ENCODE assay signal across 10 mouse cellular contexts in the genomic region with DNA sequence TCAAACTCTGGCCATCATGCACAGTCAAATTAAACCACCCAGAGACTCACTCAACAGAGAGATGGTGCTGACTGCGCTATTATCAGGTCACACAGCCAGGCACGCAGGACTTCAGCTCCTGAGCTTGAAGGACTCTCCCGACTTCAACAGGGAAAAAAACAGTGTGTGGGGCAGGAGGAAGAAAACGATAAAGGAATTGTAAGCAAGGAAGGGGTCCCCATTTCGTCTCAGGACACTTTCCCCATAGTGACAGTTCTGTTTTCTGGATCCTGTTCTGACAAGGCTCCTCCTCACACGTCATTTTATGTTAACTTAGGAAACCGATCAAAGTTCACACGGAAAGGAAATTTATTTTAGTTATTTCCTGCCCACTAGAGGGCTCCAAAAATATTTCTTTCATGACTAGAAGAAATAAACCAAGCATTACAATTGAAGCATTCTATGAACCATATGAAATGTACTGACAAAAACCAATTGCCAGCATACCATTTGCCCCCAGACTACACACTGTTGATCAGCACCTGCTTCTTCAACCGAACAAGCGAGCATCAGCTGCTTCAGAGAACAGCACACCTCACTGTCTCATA. TPM values are rescaled to one million over a fixed set of nuclear protein-coding genes. Genes with fewer than 3 reads are reported as not detected.
A peak's percentile ranks its signal among the peaks of the same experiment; 100 is the strongest.
DNase-seq lines count a peak whose midpoint lies in the region; ATAC-seq lines count a peak whose summit lies in the region.
"Had no signal": no experiment of that assay in that cellular context is flagged by ENCODE, and none has a peak within 500 bp of the region (broad histone marks: within the 10 kb centered on the region; RNA-seq: fewer than 3 reads in every experiment).

No protein-coding gene starts in this region.

- 0 out of 2 replicates have a peak, but pooled peaks cover 2% of the 10 kb centered on the region for H3K4me1 ChIP-seq in embryonic facial prominence, embryonic 11.5 days (ENCODE audit: control insufficient read depth, insufficient read depth, low read length)
- peaks cover 44% of the 10 kb centered on the region for H3K4me1 ChIP-seq in embryonic facial prominence, embryonic 10.5 days
- H3K4me1 ChIP-seq in midbrain, embryonic 14.5 days (ENCODE audit: control insufficient read depth, insufficient read depth, low read length): peaks cover 24% of the 10 kb centered on the region
- peaks cover 45% of the 10 kb centered on the region for H3K4me1 ChIP-seq in midbrain, embryonic 10.5 days
- H3K4me1 ChIP-seq in kidney, embryonic 15.5 days: peaks cover 41% of the 10 kb centered on the region
- peaks cover 33% of the 10 kb centered on the region for H3K4me1 ChIP-seq in stomach, embryonic 16.5 days (ENCODE audit: control insufficient read depth, insufficient read depth, low read length)

- no peak for ATAC-seq in embryonic facial prominence, embryonic 11.5 days (replicated peaks; ENCODE audit: insufficient number of reproducible peaks, low FRiP score, low TSS enrichment, low read depth)
- ATAC-seq in midbrain, embryonic 14.5 days (ENCODE audit: low FRiP score, low TSS enrichment): no peak
- ATAC-seq in kidney, embryonic 15.5 days (replicated peaks; ENCODE audit: low FRiP score): no peak
- ATAC-seq in stomach, embryonic 16.5 days (ENCODE audit: insufficient read depth, low FRiP score): no peak

- DNase-seq in embryonic facial prominence, embryonic 11.5 days (ENCODE audit: low spot score): peak; percentile 70
- DNase-seq in embryonic facial prominence, embryonic 10.5 days (ENCODE audit: low spot score): no peak
- peak; percentile 80 for DNase-seq in midbrain, embryonic 14.5 days
- no peak for DNase-seq in midbrain, embryonic 10.5 days (ENCODE audit: low spot score)
- no peak for DNase-seq in urinary bladder, postnatal 4 days (ENCODE audit: low spot score in 2 of 2)
- no peak for DNase-seq in layer of hippocampus, adult 8-10 months (ENCODE audit: low spot score in 2 of 2)

- no peak overlapping the region for H3K4me2 ChIP-seq in embryonic facial prominence, embryonic 11.5 days (ENCODE audit: low read depth, low read length)
- peak overlapping the region; percentile 74 for H3K4me2 ChIP-seq in midbrain, embryonic 14.5 days (ENCODE audit: low read length)
- H3K4me2 ChIP-seq in kidney, embryonic 15.5 days: 0 out of 2 replicates have a peak overlapping the region, but pooled peaks have one; percentile 23
- H3K4me2 ChIP-seq in stomach, embryonic 16.5 days (ENCODE audit: low read depth, low read length): peak overlapping the region; percentile 20; the same call in 1 of the 2 replicates
- H3K4me2 ChIP-seq: stomach, embryonic 15.5 days had no signal

- no peaks in the 10 kb centered on the region for H3K9me3 ChIP-seq in embryonic facial prominence, embryonic 11.5 days (replicated peaks; ENCODE audit: control insufficient read depth, low read length)
- no peaks in the 10 kb centered on the region for H3K9me3 ChIP-seq in embryonic facial prominence, embryonic 10.5 days
- H3K9me3 ChIP-seq in midbrain, embryonic 14.5 days (ENCODE audit: control insufficient read depth, low read length): no peaks in the 10 kb centered on the region
- H3K9me3 ChIP-seq in midbrain, embryonic 10.5 days (replicated peaks): no peaks in the 10 kb centered on the region
- no peaks in the 10 kb centered on the region for H3K9me3 ChIP-seq in kidney, embryonic 15.5 days (replicated peaks)
- no peaks in the 10 kb centered on the region for H3K9me3 ChIP-seq in stomach, embryonic 16.5 days (replicated peaks; ENCODE audit: control insufficient read depth, low read length)
- H3K9me3 ChIP-seq: G1E; stomach, embryonic 15.5 days had no signal

- H3K9ac ChIP-seq in embryonic facial prominence, embryonic 11.5 days (replicated peaks; ENCODE audit: low read length): no peak overlapping the region
- no peak overlapping the region for H3K9ac ChIP-seq in midbrain, embryonic 14.5 days (replicated peaks; ENCODE audit: low read length)
- H3K9ac ChIP-seq in kidney, embryonic 15.5 days: no peak overlapping the region; the same call in 1 of the 2 replicates
- no peak overlapping the region; the same call in 1 of the 2 replicates for H3K9ac ChIP-seq in stomach, embryonic 16.5 days (ENCODE audit: low read length)
- H3K9ac ChIP-seq: stomach, embryonic 15.5 days had no signal

- H3K4me3 ChIP-seq in embryonic facial prominence, embryonic 11.5 days (ENCODE audit: low read depth, low read length): no peak overlapping the region
- no peak overlapping the region for H3K4me3 ChIP-seq in embryonic facial prominence, embryonic 10.5 days
- H3K4me3 ChIP-seq in midbrain, embryonic 14.5 days (replicated peaks; ENCODE audit: low read depth, low read length): no peak overlapping the region
- H3K4me3 ChIP-seq in midbrain, embryonic 10.5 days: no peak overlapping the region
- no peak overlapping the region for H3K4me3 ChIP-seq in kidney, embryonic 15.5 days (replicated peaks)
- H3K4me3 ChIP-seq in stomach, embryonic 16.5 days (replicated peaks; ENCODE audit: low read length): no peak overlapping the region
- H3K4me3 ChIP-seq: stomach, embryonic 15.5 days had no signal

- 49% methylated on average over 10 of the region's 10 CpGs for WGBS in embryonic facial prominence, embryonic 11.5 days
- WGBS in embryonic facial prominence, embryonic 10.5 days: 50% methylated on average over 10 of the region's 10 CpGs
- WGBS in midbrain, embryonic 14.5 days: 53% methylated on average over 10 of the region's 10 CpGs
- 58% methylated on average over 10 of the region's 10 CpGs for WGBS in midbrain, embryonic 10.5 days
- 41% methylated on average over 10 of the region's 10 CpGs for WGBS in kidney, embryonic 15.5 days
- WGBS in stomach, embryonic 16.5 days: 28% methylated on average over 10 of the region's 10 CpGs

- H3K27me3 ChIP-seq in embryonic facial prominence, embryonic 11.5 days (ENCODE audit: control insufficient read depth, insufficient read depth, low read length): no peaks in the 10 kb centered on the region
- H3K27me3 ChIP-seq in embryonic facial prominence, embryonic 10.5 days (replicated peaks; ENCODE audit: low read depth, poor library complexity, severe bottlenecking): no peaks in the 10 kb centered on the region
- H3K27me3 ChIP-seq in midbrain, embryonic 14.5 days (ENCODE audit: control insufficient read depth, insufficient read depth, low read length): no peaks in the 10 kb centered on the region
- H3K27me3 ChIP-seq in midbrain, embryonic 10.5 days (ENCODE audit: low read depth, poor library complexity, severe bottlenecking): no peaks in the 10 kb centered on the region
- H3K27me3 ChIP-seq in kidney, embryonic 15.5 days: no peaks in the 10 kb centered on the region
- H3K27me3 ChIP-seq in stomach, embryonic 16.5 days (ENCODE audit: control insufficient read depth, insufficient read depth, low read length): no peaks in the 10 kb centered on the region
- H3K27me3 ChIP-seq: stomach, embryonic 15.5 days had no signal

- H3K36me3 ChIP-seq in embryonic facial prominence, embryonic 11.5 days (replicated peaks; ENCODE audit: control insufficient read depth, insufficient read depth, low read depth, low read length): no peaks in the 10 kb centered on the region
- H3K36me3 ChIP-seq in embryonic facial prominence, embryonic 10.5 days (replicated peaks): no peaks in the 10 kb centered on the region
- H3K36me3 ChIP-seq in midbrain, embryonic 14.5 days (ENCODE audit: control insufficient read depth, insufficient read depth, low read length): no peaks in the 10 kb centered on the region
- H3K36me3 ChIP-seq in midbrain, embryonic 10.5 days: no peaks in the 10 kb centered on the region
- no peaks in the 10 kb centered on the region for H3K36me3 ChIP-seq in kidney, embryonic 15.5 days
- H3K36me3 ChIP-seq in stomach, embryonic 16.5 days (ENCODE audit: control insufficient read depth, insufficient read depth, low read length): no peaks in the 10 kb centered on the region
- H3K36me3 ChIP-seq: stomach, embryonic 15.5 days had no signal

- H3K27ac ChIP-seq in embryonic facial prominence, embryonic 11.5 days (replicated peaks; ENCODE audit: low read depth, low read length): no peak overlapping the region
- no peak overlapping the region for H3K27ac ChIP-seq in embryonic facial prominence, embryonic 10.5 days (replicated peaks)
- no peak overlapping the region for H3K27ac ChIP-seq in midbrain, embryonic 14.5 days (replicated peaks; ENCODE audit: low read depth, low read length)
- no peak overlapping the region for H3K27ac ChIP-seq in midbrain, embryonic 10.5 days (replicated peaks)
- H3K27ac ChIP-seq in kidney, embryonic 15.5 days: peak overlapping the region; percentile 15; the same call in 1 of the 2 replicates
- no peak overlapping the region for H3K27ac ChIP-seq in stomach, embryonic 16.5 days (ENCODE audit: low read length)
- H3K27ac ChIP-seq: stomach, embryonic 15.5 days had no signal

RNA-seq across cellular contexts. Expression of gene Ubl3, which starts 4.6 kb away (rescaled TPM):
- 65.3 and 69.8 TPM in 2 replicates for polyA plus RNA-seq in embryonic facial prominence, embryonic 11.5 days (2014; fragmentation: Nextera tagmentation; extraction: Ambion mirVana)
- 55.4 and 56.3 TPM in 2 replicates for polyA plus RNA-seq in embryonic facial prominence, embryonic 10.5 days (2016; fragmentation: Nextera tagmentation; extraction: Ambion mirVana)
- polyA plus RNA-seq in midbrain, embryonic 14.5 days (2014; fragmentation: Nextera tagmentation; extraction: Ambion mirVana): 75.7 and 87.9 TPM in 2 replicates
- polyA plus RNA-seq in midbrain, embryonic 10.5 days (2016; fragmentation: Nextera tagmentation; extraction: Ambion mirVana): 52.5 and 52.7 TPM in 2 replicates
- 68.8 and 76.0 TPM in 2 replicates for polyA plus RNA-seq in kidney, embryonic 15.5 days (2015; fragmentation: Nextera tagmentation; extraction: Ambion mirVana)
- polyA plus RNA-seq in stomach, embryonic 16.5 days (2015; fragmentation: Nextera tagmentation; extraction: Ambion mirVana): 36.3 and 41.0 TPM in 2 replicates
- total RNA-seq in layer of hippocampus, adult 8-10 months (2022): 100 to 1,000 TPM; 193 to 215 (median 201) TPM

Comparison
In these comparisons a context has a peak if more than half of its experiments do, and no peak if none do; other contexts are left out.
1. DNase-seq: peak in embryonic facial prominence, embryonic 11.5 days (single experiment) and midbrain, embryonic 14.5 days (single experiment); none in embryonic facial prominence, embryonic 10.5 days (single experiment), midbrain, embryonic 10.5 days (single experiment), urinary bladder, postnatal 4 days (0 of 2) and layer of hippocampus, adult 8-10 months (0 of 2).